Mouse (Mus musculus) 3T3-L1 (cell line): ENCODE measurements at regions not wholly inside any gene's neighbourhood (a gene's known extent, or its start where the extent isn't known, plus 50 kb on each side); places are given as distances from the start of the nearest gene placed in this dataset.

ENCODE experiments used
- DNase-seq: peaks from one replicate; pipeline ENCODE4 v3.0.0-alpha.2; 2015; ENCODE audit warnings: low read depth, low spot score

- DNase-seq, result no peak
Observed at GRCm38 (mm10) chr1:73799246-73799645, 325.0 kb downstream of the Tns1 start.

- no peak for DNase-seq
Observed at GRCm38 (mm10) chr1:73797858-73798257, 326.4 kb downstream of the Tns1 start.

- no peak for DNase-seq
Observed at GRCm38 (mm10) chr1:73797413-73797812, 326.8 kb downstream of the Tns1 start.

- no peak for DNase-seq
Observed at GRCm38 (mm10) chr1:73793871-73794270, 330.4 kb downstream of the Tns1 start.

- no peak for DNase-seq
Observed at GRCm38 (mm10) chr1:73793256-73793655, 331.0 kb downstream of the Tns1 start.

- no peak for DNase-seq
Observed at GRCm38 (mm10) chr1:73792311-73792710, 331.9 kb downstream of the Tns1 start.

- no peak for DNase-seq
Observed at GRCm38 (mm10) chr1:73787666-73788065, 336.6 kb downstream of the Tns1 start.

- DNase-seq, result no peak
Observed at GRCm38 (mm10) chr1:73787224-73787623, 337.0 kb downstream of the Tns1 start.

GRCm38 (mm10) chr1:73783303-73783702, 340.9 kb downstream of the Tns1 start:
- no peak for DNase-seq

GRCm38 (mm10) chr1:73782871-73783270, 341.4 kb downstream of the Tns1 start:
- no peak for DNase-seq

- no peak for DNase-seq
Observed at GRCm38 (mm10) chr1:73771773-73772172, 352.5 kb downstream of the Tns1 start.

GRCm38 (mm10) chr1:73770631-73771030, 353.6 kb downstream of the Tns1 start:
- no peak for DNase-seq

GRCm38 (mm10) chr1:73764611-73765333, 359.5 kb downstream of the Tns1 start:
- no peak for DNase-seq

- DNase-seq, result no peak
Observed at GRCm38 (mm10) chr1:73758110-73759061, 365.9 kb downstream of the Tns1 start.

GRCm38 (mm10) chr1:73755791-73756190, 368.5 kb downstream of the Tns1 start:
- no peak for DNase-seq

- DNase-seq, result no peak
Observed at GRCm38 (mm10) chr1:73754928-73755327, 369.3 kb downstream of the Tns1 start.

- no peak for DNase-seq
Observed at GRCm38 (mm10) chr1:73753157-73753556, 371.1 kb downstream of the Tns1 start.

- DNase-seq, result no peak
Observed at GRCm38 (mm10) chr1:73748702-73749101, 375.5 kb downstream of the Tns1 start.

- DNase-seq, result no peak
Observed at GRCm38 (mm10) chr1:73744555-73745234, 379.6 kb downstream of the Tns1 start.

- no peak for DNase-seq
Observed at GRCm38 (mm10) chr1:73743737-73744554, 380.3 kb downstream of the Tns1 start.

- no peak for DNase-seq
Observed at GRCm38 (mm10) chr1:73737083-73737482, 387.2 kb downstream of the Tns1 start.
